Mouse (Mus musculus): ENCODE results near the gene Tll2. TPM values are rescaled to one million over a fixed set of nuclear protein-coding genes. Genes with fewer than 3 reads are reported as not detected.

Tll2 gene
- total RNA-seq, 1 experiment from 2014 or later, result not detected

DNA sequence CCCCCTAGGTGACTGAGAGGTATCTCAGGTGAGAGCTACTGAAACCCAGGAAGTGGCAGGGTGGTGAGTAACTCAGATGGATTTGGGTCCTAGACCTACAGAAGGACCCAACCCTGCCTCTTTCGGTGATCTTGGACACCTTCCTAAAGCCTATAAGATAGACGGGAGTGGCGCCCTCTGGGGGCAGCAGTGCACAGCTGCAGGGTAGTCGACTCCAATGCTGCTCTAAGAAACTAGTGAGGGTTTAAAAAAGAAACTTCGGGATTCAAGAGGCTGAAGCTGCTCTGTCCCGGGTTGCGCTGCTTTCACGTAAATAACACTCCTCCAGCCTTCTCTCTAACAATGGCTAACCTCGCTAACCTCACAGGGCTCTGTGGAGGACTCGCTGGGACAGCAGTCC is 153.1 kb downstream of the Tll2 start:
- peak; percentile 73 to 77 for ATAC-seq (replicated peaks in 1 of 2; ENCODE audit: insufficient read depth in 1 of 2, low FRiP score in 2 of 2, low TSS enrichment in 1 of 2, low read depth in 1 of 2, poor library complexity in 2 of 2, severe bottlenecking in 2 of 2)

- ATAC-seq (replicated peaks in 1 of 2; ENCODE audit: insufficient read depth in 1 of 2, low FRiP score in 2 of 2, low TSS enrichment in 1 of 2, low read depth in 1 of 2, poor library complexity in 2 of 2, severe bottlenecking in 2 of 2), result no peak
Measured at GRCm38 (mm10) chr19:41052247-41052646, 154.4 kb downstream of the Tll2 start.

DNA sequence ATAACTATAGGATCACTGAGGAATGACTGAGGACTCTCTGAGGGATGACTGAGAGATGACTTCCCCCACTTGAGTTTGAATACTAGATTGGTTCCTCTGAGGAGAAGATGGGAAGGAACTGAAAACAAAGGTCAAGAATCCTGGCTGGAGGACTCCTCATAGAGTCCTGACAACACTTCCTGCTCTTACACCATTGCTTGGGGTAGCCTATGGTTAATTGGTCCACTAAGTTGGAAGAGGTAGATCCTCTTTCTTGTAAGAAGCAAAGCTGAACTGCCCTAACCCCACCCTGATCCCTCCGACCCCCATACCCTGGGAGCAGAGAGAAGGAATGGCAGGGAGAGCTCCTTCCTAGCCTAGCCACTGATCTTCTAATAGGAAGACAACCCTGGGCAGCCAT is 154.9 kb downstream of the Tll2 start:
- no peak for ATAC-seq (replicated peaks in 1 of 2; ENCODE audit: insufficient read depth in 1 of 2, low FRiP score in 2 of 2, low TSS enrichment in 1 of 2, low read depth in 1 of 2, poor library complexity in 2 of 2, severe bottlenecking in 2 of 2)

GRCm38 (mm10) chr19:41048187-41048559 is 158.5 kb downstream of the Tll2 start:
- ATAC-seq (replicated peaks in 1 of 2; ENCODE audit: insufficient read depth in 1 of 2, low FRiP score in 2 of 2, low TSS enrichment in 1 of 2, low read depth in 1 of 2, poor library complexity in 2 of 2, severe bottlenecking in 2 of 2), result no peak

DNA sequence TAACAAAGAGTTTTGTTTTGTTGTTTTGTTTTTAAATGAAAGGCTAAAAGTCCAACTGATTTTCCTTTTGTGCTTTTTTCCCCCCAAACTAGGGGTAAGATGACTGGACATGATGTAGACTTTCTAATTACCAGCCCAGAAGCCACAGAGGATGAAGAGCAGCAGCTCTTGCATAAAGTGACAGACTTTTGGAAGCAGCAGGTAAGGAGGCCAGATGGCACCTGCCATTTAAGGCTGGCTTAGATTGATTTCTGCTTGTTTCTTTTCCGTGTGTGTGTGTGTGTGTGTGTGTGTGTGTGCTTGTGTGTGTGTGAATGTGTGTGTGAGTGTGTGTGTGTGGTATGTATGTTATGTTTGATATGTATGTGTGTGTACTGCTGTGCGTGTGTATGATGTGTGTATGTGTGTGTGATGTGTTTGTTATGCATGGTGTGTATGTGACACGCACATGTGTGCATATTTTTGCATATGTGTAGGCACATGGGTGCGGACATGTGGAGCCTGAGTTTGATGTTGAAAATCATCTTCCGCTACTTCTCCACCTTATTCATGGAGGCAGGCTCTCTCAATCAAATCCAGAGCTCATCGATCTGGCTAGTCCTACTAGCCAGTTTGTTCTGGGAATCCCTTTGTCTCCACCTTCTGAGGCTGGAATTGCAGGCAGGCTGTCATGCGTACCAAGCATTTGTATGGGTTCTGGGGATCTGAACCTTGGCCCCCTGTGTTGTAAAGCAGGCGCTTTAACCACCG is 159.0 kb downstream of the Tll2 start:
- no peak for ATAC-seq (replicated peaks in 1 of 2; ENCODE audit: insufficient read depth in 1 of 2, low FRiP score in 2 of 2, low TSS enrichment in 1 of 2, low read depth in 1 of 2, poor library complexity in 2 of 2, severe bottlenecking in 2 of 2)

- no peak for ATAC-seq (replicated peaks in 1 of 2; ENCODE audit: insufficient read depth in 1 of 2, low FRiP score in 2 of 2, low TSS enrichment in 1 of 2, low read depth in 1 of 2, poor library complexity in 2 of 2, severe bottlenecking in 2 of 2)
Measured at GRCm38 (mm10) chr19:41045091-41045770, 161.4 kb downstream of the Tll2 start.

- peak; percentile 89 to 90 for ATAC-seq (replicated peaks in 1 of 2; ENCODE audit: insufficient read depth in 1 of 2, low FRiP score in 2 of 2, low TSS enrichment in 1 of 2, low read depth in 1 of 2, poor library complexity in 2 of 2, severe bottlenecking in 2 of 2)
Measured at GRCm38 (mm10) chr19:41039110-41039509, 167.5 kb downstream of the Tll2 start.

GRCm38 (mm10) chr19:41035809-41036551 is 170.7 kb downstream of the Tll2 start:
- ATAC-seq (replicated peaks in 1 of 2; ENCODE audit: insufficient read depth in 1 of 2, low FRiP score in 2 of 2, low TSS enrichment in 1 of 2, low read depth in 1 of 2, poor library complexity in 2 of 2, severe bottlenecking in 2 of 2), result no peak

Other genes with a start within 250 kb of the Tll2 start
- gene Blnk, start 212.3 kb downstream of the Tll2 start, total RNA-seq (2017), result 3.5 and 4.1 TPM in 2 replicates
- gene Dntt, start 177.6 kb downstream of the Tll2 start, total RNA-seq (2017), result 467 and 604 TPM in 2 replicates
- gene Opalin, start 129.7 kb downstream of the Tll2 start, total RNA-seq (2017), result not detected in 2 replicates
- gene Tm9sf3, start 57.2 kb upstream of the Tll2 start, total RNA-seq (2017), result 268 and 295 TPM in 2 replicates
- 28.9 and 33.5 TPM in 2 replicates for gene Pik3ap1, start 178.3 kb upstream of the Tll2 start, total RNA-seq (2017)

Data from hematopoietic stem cell, adult 5-6 weeks (primary cell).